Mouse (Mus musculus): ENCODE measurements around the gene Gm12790.
"Not testable (repeated sequence)": the region's sequence is repeated elsewhere in the genome, so short reads cannot be mapped to it uniquely, and the experiment has no call there.

The Gm12790 gene

DNA sequence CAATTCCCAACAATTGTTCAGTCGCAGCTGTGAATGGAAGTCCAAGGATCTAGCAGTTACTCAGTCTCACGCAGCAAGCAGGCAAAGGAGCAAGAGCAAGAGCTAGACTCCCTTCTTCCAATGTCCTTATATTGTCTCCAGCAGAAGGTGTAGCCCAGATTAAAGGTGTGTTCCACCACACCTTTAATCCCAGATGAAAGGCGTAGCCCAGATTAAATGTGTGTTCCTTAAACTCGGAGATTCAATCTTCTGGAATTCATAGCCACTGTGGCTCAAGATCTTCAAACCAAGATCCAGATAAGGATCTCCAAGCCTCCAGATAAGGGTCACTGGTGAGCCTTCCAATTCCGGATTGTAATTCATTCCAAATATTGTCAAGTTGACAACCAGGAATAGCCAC lies at the start of gene Gm12790:
Gm12790 (minus strand) TSS at position 101 of the 400 bp plus-strand sequence.
- DNase-seq (ENCODE audit: low read depth), result not testable (repeated sequence)

DNA sequence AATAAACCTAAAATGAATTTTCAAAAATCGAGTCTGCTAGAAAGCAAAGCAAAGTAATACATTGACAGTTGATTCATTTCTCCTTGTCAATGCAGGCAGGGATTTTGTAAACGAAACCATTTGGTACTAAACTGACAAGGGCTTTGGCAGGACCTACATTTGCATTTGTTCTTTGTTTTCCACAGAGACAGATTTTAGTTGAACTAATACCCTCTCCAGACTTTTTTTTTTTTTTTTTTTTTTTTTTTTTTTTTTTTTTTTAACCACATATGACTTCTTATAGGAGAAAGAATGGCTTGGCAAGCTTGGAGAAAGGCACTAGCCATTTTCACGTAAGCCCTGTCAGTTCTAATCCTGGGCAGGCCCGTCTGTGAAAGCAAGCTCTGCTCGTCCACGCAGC lies 45.8 kb upstream of the Gm12790 start:
- DNase-seq (ENCODE audit: low read depth), result no peak

DNA sequence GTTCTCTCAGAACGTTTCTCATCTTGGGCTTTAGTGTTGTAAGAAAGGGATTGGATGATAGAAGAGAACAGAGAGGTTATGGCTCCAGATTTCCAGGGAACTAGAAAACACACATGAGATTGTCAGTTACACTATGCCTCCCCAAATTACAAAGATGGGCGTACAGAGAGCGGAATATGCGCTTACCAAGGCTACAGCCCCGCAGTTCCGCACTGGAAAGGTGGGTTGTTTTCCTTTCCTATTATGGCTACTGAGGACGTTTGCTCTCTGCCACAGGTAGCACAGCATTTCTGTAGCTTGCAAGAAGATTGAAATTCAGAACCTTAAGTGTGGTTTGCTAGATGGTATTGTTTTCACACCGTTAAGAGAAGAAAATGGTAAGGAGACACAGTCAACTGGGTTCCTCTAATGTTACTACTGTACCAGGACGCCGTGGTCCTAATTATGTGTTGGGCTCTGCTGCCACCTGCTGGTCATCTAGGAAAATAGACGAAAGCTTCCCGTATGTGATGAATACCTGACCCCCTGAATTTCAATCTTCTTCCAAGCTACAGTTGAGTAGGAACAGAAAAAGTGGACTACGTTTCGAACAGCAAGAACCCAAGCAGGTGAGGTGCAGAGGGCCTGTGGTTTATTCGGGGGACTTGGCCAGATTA lies 17.5 kb upstream of the Gm12790 start:
- DNase-seq (ENCODE audit: low read depth), result peak; percentile 89

DNA sequence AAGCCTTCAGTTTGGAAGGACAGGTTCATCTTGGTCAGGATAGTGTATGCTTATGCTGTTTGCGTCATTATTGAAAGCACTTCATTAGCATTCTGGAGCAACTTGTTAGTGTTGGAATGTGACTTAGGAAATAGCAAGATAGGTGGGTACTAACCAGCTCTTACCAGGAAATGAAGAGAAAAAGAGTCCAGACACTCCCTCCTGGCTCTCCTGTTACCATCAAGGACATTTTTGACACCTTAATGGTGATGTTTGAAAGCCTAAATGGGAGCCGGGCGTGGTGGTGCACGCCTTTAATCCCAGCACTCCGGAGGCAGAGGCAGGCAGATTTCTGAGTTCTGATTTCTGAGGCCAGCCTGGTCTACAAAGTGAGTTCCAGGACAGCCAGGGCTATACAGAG lies 16.6 kb upstream of the Gm12790 start:
- no peak for DNase-seq (ENCODE audit: low read depth)

DNA sequence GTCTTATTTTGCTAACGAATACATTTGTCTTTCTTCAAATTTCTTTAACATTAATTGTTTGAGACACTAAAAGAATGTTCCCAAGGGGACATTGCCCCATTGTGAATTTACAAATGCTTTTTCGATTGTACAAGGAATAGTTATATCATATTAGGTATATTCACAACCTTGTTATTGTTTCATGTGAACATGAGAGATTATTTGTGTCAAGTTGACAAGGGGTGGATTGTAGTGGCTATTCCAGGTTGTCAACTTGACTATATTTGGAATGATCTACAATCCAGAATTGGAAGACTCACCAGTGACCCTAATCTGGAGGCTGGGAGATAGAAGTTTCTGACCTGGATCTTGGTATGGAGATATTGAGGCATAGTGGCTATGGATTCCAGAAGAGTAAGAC lies 5.5 kb upstream of the Gm12790 start, which contains the start of gene Gm12789:
Gm12789 (plus strand) TSS at position 301 of the 400 bp plus-strand sequence.
- not testable (repeated sequence) for DNase-seq (ENCODE audit: low read depth)

DNA sequence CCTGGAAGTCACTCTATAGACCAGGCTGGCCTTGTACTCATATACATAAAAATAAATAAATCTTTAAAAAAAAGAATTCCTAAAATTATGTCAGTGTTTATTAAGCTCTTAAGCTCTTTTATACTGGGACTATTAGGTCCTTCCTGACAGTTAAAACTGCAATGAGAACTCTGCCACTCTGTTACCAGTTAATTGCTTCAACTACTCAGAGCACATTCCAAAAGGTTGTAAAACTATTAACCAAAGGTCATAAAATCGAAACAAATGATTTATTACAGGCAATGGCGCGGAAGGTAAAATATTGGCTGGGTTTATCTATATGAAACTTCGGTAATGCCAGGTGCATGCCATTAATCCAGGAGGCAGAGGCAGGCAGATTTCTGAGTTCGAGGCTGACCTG lies 4.8 kb upstream of the Gm12790 start:
- DNase-seq (ENCODE audit: low read depth), result no peak

DNA sequence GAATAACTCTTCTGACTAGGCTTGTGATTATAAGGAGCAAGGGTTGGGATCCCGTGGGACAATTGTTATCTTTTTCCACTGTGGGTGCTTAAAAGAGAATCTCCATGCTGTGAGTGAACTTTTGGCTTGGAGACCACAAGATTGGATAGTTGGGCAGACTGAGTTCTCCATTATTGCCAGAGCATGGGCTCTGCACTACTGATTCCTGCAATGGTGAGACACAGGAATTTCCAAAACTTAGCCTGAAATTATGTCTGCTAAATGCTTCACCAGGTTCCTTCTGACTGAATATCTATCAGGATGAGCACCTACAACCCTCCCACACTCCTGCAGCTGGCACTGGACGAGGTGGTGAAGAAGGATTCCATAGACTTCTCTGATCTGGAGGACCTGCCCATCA lies 40.7 kb downstream of the Gm12790 start, which contains the start of gene Gm12794:
Gm12794 (plus strand) TSS at position 301 of the 400 bp plus-strand sequence.
- not testable (repeated sequence) for DNase-seq (ENCODE audit: low read depth)

Measured in NIH3T3 (cell line).